Mouse (Mus musculus): Measurements from ENCODE around the gene Ksr1. TPM values are rescaled to one million over a fixed set of nuclear protein-coding genes. Genes with fewer than 3 reads are reported as not detected.

Gene Ksr1
- polyA plus RNA-seq, 1 experiment = 28.1 TPM

DNA sequence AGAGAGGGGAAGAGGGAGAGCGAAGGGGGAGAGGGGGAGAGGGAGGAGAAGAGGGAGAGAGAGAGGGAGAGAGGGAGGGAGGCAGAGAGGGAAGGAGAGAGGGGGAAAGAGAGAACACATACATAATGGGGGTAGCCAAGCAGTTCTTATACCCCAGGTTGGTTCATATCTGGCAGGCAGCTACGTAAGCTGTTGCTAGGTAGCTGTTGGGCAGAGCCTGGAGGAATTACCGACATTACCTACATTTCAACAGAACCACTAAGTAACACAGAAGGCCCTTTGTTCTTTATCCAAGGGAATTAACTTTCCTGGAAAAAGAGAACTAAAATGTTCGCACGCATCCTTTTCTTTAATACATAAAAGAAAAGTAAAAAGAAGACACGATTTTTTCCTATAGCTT lies 93.4 kb downstream of the Ksr1 start:
- WGBS = 95% methylated on average over 6 of the region's 6 CpGs
- no peaks in the 10 kb centered on the region for H3K27me3 ChIP-seq (ENCODE audit: control insufficient read depth, insufficient read depth, low read length)
- no peak overlapping the region for H3K4me3 ChIP-seq (ENCODE audit: control insufficient read depth, insufficient read depth, low read length)
- H3K27ac ChIP-seq (ENCODE audit: control insufficient read depth, insufficient read depth, low read length) = no peak overlapping the region
- H3K36me3 ChIP-seq (ENCODE audit: control insufficient read depth, insufficient read depth, low read length) = no peaks in the 10 kb centered on the region
- peaks cover 11% of the 10 kb centered on the region for H3K4me1 ChIP-seq (replicated peaks; ENCODE audit: control insufficient read depth, insufficient read depth, low read length)
- no peak for TF ChIP-seq POLR2A (IDR thresholded peaks at IDR 0.05; ENCODE audit: control insufficient read depth, extremely low read depth, insufficient read depth, low read length, poor library complexity)
- TF ChIP-seq CTCF (IDR thresholded peaks at IDR 0.05; ENCODE audit: borderline replicate concordance, control insufficient read depth, extremely low read depth, insufficient read depth, low read length, poor library complexity) = no peak
- no peak for DNase-seq

- H3K27ac ChIP-seq (ENCODE audit: control insufficient read depth, insufficient read depth, low read length) = no peak overlapping the region
- no peak for TF ChIP-seq POLR2A (IDR thresholded peaks at IDR 0.05; ENCODE audit: control insufficient read depth, extremely low read depth, insufficient read depth, low read length, poor library complexity)
- no peak for TF ChIP-seq CTCF (IDR thresholded peaks at IDR 0.05; ENCODE audit: borderline replicate concordance, control insufficient read depth, extremely low read depth, insufficient read depth, low read length, poor library complexity)
- no peaks in the 10 kb centered on the region for H3K36me3 ChIP-seq (ENCODE audit: control insufficient read depth, insufficient read depth, low read length)
These were observed 94.7 kb downstream of the Ksr1 start for GRCm38 (mm10) chr11:79051522-79051921.

GRCm38 (mm10) chr11:79050781-79051507 lies 95.3 kb downstream of the Ksr1 start:
- TF ChIP-seq CTCF (IDR thresholded peaks at IDR 0.05; ENCODE audit: borderline replicate concordance, control insufficient read depth, extremely low read depth, insufficient read depth, low read length, poor library complexity) (no peak), POLR2A (IDR thresholded peaks at IDR 0.05; ENCODE audit: control insufficient read depth, extremely low read depth, insufficient read depth, low read length, poor library complexity) (no peak)
- Histone ChIP-seq H3K27ac (ENCODE audit: control insufficient read depth, insufficient read depth, low read length) (no peak overlapping the region), H3K4me3 (ENCODE audit: control insufficient read depth, insufficient read depth, low read length) (no peak overlapping the region), H3K27me3 (ENCODE audit: control insufficient read depth, insufficient read depth, low read length) (no peaks in the 10 kb centered on the region), H3K4me1 (replicated peaks; ENCODE audit: control insufficient read depth, insufficient read depth, low read length) (no peaks in the 10 kb centered on the region; the same call in 1 of the 2 replicates), H3K36me3 (ENCODE audit: control insufficient read depth, insufficient read depth, low read length) (no peaks in the 10 kb centered on the region)
- WGBS = 37% methylated on average over 16 of the region's 16 CpGs
- DNase-seq = no peak

More at GRCm38 (mm10) chr11:79051522-79051921, 94.7 kb downstream of the Ksr1 start:
- Histone ChIP-seq H3K27me3 (ENCODE audit: control insufficient read depth, insufficient read depth, low read length) (no peaks in the 10 kb centered on the region), H3K4me1 (replicated peaks; ENCODE audit: control insufficient read depth, insufficient read depth, low read length) (no peaks in the 10 kb centered on the region; the same call in 1 of the 2 replicates), H3K4me3 (ENCODE audit: control insufficient read depth, insufficient read depth, low read length) (no peak overlapping the region)
- WGBS = 47% methylated on average over 9 of the region's 9 CpGs
- DNase-seq = no peak

DNA sequence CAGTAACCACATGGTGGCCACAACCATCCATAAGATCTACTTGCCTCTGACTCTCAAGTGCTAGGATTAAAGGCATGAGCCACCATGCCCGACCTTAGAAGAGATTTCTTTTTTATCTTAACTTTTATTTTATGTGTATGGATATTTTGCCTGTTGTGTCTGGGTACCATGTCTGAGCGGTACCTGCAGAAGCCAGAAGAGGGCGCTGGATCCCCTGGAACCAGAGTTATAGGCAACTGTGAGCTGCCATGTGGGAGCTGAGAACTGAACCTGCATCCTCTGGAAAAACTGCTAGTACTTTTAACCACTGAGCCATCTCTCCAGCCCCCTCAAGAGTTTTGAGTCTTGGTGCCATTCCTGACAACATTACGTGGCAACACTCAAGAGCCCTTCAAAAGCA lies 97.3 kb downstream of the Ksr1 start:
- Histone ChIP-seq H3K27ac (ENCODE audit: control insufficient read depth, insufficient read depth, low read length) (no peak overlapping the region), H3K4me3 (ENCODE audit: control insufficient read depth, insufficient read depth, low read length) (no peak overlapping the region), H3K27me3 (ENCODE audit: control insufficient read depth, insufficient read depth, low read length) (no peaks in the 10 kb centered on the region), H3K4me1 (replicated peaks; ENCODE audit: control insufficient read depth, insufficient read depth, low read length) (no peaks in the 10 kb centered on the region; the same call in 1 of the 2 replicates), H3K36me3 (ENCODE audit: control insufficient read depth, insufficient read depth, low read length) (no peaks in the 10 kb centered on the region)
- TF ChIP-seq CTCF (IDR thresholded peaks at IDR 0.05; ENCODE audit: borderline replicate concordance, control insufficient read depth, extremely low read depth, insufficient read depth, low read length, poor library complexity) = no peak
- no peak for TF ChIP-seq POLR2A (IDR thresholded peaks at IDR 0.05; ENCODE audit: control insufficient read depth, extremely low read depth, insufficient read depth, low read length, poor library complexity)
- WGBS = 95% methylated on average over 4 of the region's 4 CpGs
- no peak for DNase-seq

DNA sequence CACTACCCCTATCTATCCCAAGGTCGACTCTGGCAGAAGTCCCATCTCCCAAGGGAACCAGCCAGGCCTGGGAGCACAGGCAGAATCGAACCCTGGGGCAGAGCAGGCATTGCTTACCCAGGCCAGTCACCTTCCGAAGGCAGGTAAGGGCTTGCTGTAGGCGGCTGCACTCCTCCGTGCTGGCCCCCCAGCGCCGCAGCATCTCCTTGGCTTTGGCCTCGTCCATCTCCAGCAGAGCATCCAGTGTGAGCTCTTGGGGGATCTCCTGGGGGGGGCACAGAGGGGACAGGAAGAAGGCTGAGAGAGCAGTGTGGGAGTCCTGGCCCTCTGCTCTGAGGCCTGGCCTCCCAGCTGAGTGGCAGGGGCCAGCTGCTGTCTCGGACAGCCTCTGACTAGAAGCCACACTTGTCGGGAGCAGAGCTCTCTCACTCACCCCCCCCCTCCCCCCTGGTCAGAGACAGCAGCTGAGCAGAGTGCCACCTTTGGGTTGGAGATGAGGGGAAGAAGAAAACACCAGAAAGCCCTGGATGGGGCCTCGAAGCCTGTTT lies 99.0 kb downstream of the Ksr1 start:
- DNase-seq = no peak
- TF ChIP-seq POLR2A (IDR thresholded peaks at IDR 0.05; ENCODE audit: control insufficient read depth, extremely low read depth, insufficient read depth, low read length, poor library complexity) (no peak), CTCF (IDR thresholded peaks at IDR 0.05; ENCODE audit: borderline replicate concordance, control insufficient read depth, extremely low read depth, insufficient read depth, low read length, poor library complexity) (no peak)
- Histone ChIP-seq H3K4me3 (ENCODE audit: control insufficient read depth, insufficient read depth, low read length) (no peak overlapping the region), H3K27ac (ENCODE audit: control insufficient read depth, insufficient read depth, low read length) (no peak overlapping the region), H3K27me3 (ENCODE audit: control insufficient read depth, insufficient read depth, low read length) (no peaks in the 10 kb centered on the region), H3K4me1 (replicated peaks; ENCODE audit: control insufficient read depth, insufficient read depth, low read length) (no peaks in the 10 kb centered on the region; the same call in 1 of the 2 replicates), H3K36me3 (ENCODE audit: control insufficient read depth, insufficient read depth, low read length) (no peaks in the 10 kb centered on the region)
- 86% methylated on average over 11 of the region's 11 CpGs for WGBS

DNA sequence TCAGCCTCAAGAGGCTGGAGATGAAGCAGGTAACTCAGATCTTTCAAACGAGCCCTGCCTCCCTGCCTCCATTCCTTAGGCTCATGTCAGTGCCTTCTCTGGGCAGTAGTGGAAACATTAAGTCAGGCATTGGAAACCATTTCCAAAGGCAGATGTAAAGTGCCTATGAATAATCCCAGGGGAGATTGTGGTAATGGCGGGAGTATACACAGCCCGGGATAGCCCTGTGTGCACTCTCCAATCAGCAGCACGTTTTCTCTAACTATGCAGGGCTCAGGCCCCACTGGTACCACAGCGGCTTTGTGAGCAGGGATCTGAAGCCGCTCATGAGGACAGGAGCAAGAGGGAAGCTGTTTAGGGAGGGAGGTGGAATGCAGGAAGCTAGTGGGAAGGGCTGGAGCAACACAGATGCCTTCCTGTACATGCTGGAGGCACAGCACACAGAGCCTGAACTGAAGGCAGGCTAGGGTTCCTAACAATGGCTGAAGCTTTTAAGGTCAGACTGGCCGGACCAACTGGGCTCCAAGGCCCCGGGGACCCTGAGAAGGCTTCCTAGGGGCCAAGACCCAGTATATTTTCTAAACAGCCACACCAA lies 99.5 kb downstream of the Ksr1 start:
- TF ChIP-seq CTCF (IDR thresholded peaks at IDR 0.05; ENCODE audit: borderline replicate concordance, control insufficient read depth, extremely low read depth, insufficient read depth, low read length, poor library complexity) = no peak
- no peak for TF ChIP-seq POLR2A (IDR thresholded peaks at IDR 0.05; ENCODE audit: control insufficient read depth, extremely low read depth, insufficient read depth, low read length, poor library complexity)
- Histone ChIP-seq H3K27ac (ENCODE audit: control insufficient read depth, insufficient read depth, low read length) (no peak overlapping the region), H3K27me3 (ENCODE audit: control insufficient read depth, insufficient read depth, low read length) (no peaks in the 10 kb centered on the region), H3K4me3 (ENCODE audit: control insufficient read depth, insufficient read depth, low read length) (no peak overlapping the region), H3K4me1 (replicated peaks; ENCODE audit: control insufficient read depth, insufficient read depth, low read length) (peaks cover 6% of the 10 kb centered on the region), H3K36me3 (ENCODE audit: control insufficient read depth, insufficient read depth, low read length) (no peaks in the 10 kb centered on the region)
- WGBS = 90% methylated on average over 8 of the region's 8 CpGs
- DNase-seq = no peak
